Mouse (Mus musculus) stomach, postnatal 0 days (tissue): ENCODE measurements at regions not wholly inside any gene's neighbourhood (a gene's known extent, or its start where the extent isn't known, plus 50 kb on each side); places are given as distances from the start of the nearest gene placed in this dataset.

Source experiments
- CTCF ChIP-seq: IDR thresholded peaks from 2 replicates; pipeline ENCODE4 v1.5.1; 2016; ENCODE audit warnings: antibody characterized with exemption, low read depth, mild to moderate bottlenecking, moderate library complexity
- EP300 ChIP-seq: optimal IDR thresholded peaks from 2 replicates; pipeline ENCODE3; 2016; ENCODE audit warnings: antibody characterized with exemption

DNA sequence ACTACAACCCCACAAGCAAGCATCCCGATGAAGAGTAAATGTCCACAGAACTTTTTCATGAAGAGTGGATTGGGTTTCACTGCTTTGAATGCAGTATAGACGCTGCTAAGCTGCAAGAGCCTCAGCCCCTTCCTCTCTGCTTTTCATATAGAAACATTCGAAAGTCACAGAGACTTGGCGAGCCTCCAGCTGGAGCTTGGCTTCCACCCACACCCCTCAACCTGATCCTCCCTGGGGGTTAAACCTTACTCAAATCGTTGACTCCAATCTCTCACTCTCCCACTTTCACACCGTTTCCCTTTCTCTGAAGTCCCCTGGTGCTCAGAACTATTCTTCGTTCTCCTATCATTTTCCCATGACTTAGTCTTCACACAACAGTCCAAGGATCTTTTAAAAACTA lies 437.0 kb upstream of the Fam160b2 start:
- TF ChIP-seq CTCF (no peak), EP300 (no peak)
